In the genomic region with DNA sequence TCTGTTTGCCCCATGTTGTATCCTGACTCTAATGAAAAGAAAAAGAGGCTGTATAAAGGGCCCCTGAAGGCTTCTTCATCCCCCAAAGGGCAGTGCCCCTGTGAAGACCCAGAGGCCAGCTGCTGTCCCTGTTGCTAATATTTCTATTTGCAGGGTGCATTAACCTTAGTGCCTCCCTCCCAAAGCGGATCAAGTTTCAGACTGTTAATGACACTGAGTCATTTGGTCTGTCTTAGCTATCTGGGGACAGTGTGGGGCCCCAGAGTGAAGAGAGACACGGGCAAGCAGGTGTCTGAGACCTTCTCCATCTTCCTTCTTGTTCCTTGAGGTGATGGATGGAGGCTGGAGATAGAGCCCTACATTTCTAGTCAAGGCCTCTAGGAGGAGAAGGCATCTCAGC, we compare ENCODE assay signal across 1 mouse cellular context.
A peak's percentile ranks its signal among the peaks of the same experiment; 100 is the strongest.
TF ChIP-seq lines count a peak whose summit lies in the region.

No protein-coding gene starts in this region.

TF ChIP-seq in CH12.LX, 34 proteins besides CTCF, POLR2A, EP300 and RAD21 (continued from another document):
- TF ChIP-seq SMC3 (IDR thresholded peaks at IDR 0.05; ENCODE audit: low read depth, low read length) (no peak), ETS1 (conservative IDR thresholded peaks at IDR 0.05; ENCODE audit: low read depth, low read length) (peak; percentile 81), CHD2 (IDR thresholded peaks at IDR 0.05; ENCODE audit: low read length) (peak; percentile 51; the same call in 1 of the 2 replicates), GABPA (IDR thresholded peaks at IDR 0.05; ENCODE audit: insufficient replicate concordance, low read depth, low read length) (no peak), UBTF (IDR thresholded peaks at IDR 0.05; ENCODE audit: low read depth, low read length) (no peak), ZC3H11A (IDR thresholded peaks at IDR 0.05; ENCODE audit: low read depth, low read length) (no peak), IRF4 (IDR thresholded peaks at IDR 0.05; ENCODE audit: low read depth, low read length) (peak; percentile 61), TCF12 (IDR thresholded peaks at IDR 0.05; ENCODE audit: low read depth, low read length) (peak; percentile 75), PAX5 (IDR thresholded peaks at IDR 0.05; ENCODE audit: low read length) (no peak), JUND (conservative IDR thresholded peaks at IDR 0.05; ENCODE audit: low read depth, low read length) (peak; percentile 50), CHD1 (IDR thresholded peaks at IDR 0.05; ENCODE audit: low read depth, low read length) (no peak), ZKSCAN1 (IDR thresholded peaks at IDR 0.05; ENCODE audit: borderline replicate concordance, low read depth, low read length) (no peak), MXI1 (IDR thresholded peaks at IDR 0.05; ENCODE audit: low read depth, low read length) (no peak), ZNF384 (IDR thresholded peaks at IDR 0.05; ENCODE audit: low read depth, low read length) (no peak), RCOR1 (conservative IDR thresholded peaks at IDR 0.05; ENCODE audit: low read depth, low read length) (0 out of 2 replicates have a peak, but pooled peaks have one; percentile 69), ZMIZ1 (IDR thresholded peaks at IDR 0.05; ENCODE audit: low read depth, low read length) (peak; percentile 39; the same call in 1 of the 2 replicates), NRF1 (IDR thresholded peaks at IDR 0.05; ENCODE audit: low read depth, low read length) (no peak), SIN3A (IDR thresholded peaks at IDR 0.05; ENCODE audit: low read length) (peak; percentile 44; the same call in 1 of the 2 replicates), JUN (IDR thresholded peaks at IDR 0.05; ENCODE audit: insufficient read depth, low read depth, low read length) (peak; percentile 43), MEF2A (IDR thresholded peaks at IDR 0.05; ENCODE audit: borderline replicate concordance, low read depth, low read length) (peak; percentile 82), MAFK (IDR thresholded peaks at IDR 0.05; ENCODE audit: insufficient replicate concordance, low read length) (peak; percentile 80), HCFC1 (IDR thresholded peaks at IDR 0.05; ENCODE audit: low read depth, low read length) (0 out of 2 replicates have a peak, but pooled peaks have one; percentile 28), MYC (IDR thresholded peaks at IDR 0.05; ENCODE audit: low read depth, low read length) (0 out of 2 replicates have a peak, but pooled peaks have one; percentile 18), ELF1 (IDR thresholded peaks at IDR 0.05; ENCODE audit: low read depth, low read length) (no peak), NELFE (IDR thresholded peaks at IDR 0.05; ENCODE audit: low read depth, low read length) (no peak; the same call in 1 of the 2 replicates), MAX (IDR thresholded peaks at IDR 0.05; ENCODE audit: low read length) (0 out of 2 replicates have a peak, but pooled peaks have one; percentile 39), USF1 (IDR thresholded peaks at IDR 0.05; ENCODE audit: low read depth, low read length) (no peak), POLR2AphosphoS2 (IDR thresholded peaks at IDR 0.05; ENCODE audit: low read depth, low read length) (no peak)
